Mouse (Mus musculus) small intestine, adult 2 months (tissue): ENCODE data around the gene Kdm5c.

Source experiments
- CTCF ChIP-seq: fragments of 200-500 bp; IDR thresholded peaks from 2 replicates; pipeline ENCODE4 v1.5.1; 2012; ENCODE audit warnings: low read depth, mild to moderate bottlenecking, control low read depth, inconsistent platforms, low read length, moderate library complexity, mixed read lengths; ENCODE audit not compliant: insufficient replicate concordance, insufficient read length; ENCODE audit errors: extremely low read depth
- POLR2A ChIP-seq: fragments of 200-500 bp; IDR thresholded peaks from 2 replicates; pipeline ENCODE4 v1.6.1; 2012; ENCODE audit warnings: low read depth, mild to moderate bottlenecking, control low read depth, inconsistent platforms, low read length, moderate library complexity

DNA sequence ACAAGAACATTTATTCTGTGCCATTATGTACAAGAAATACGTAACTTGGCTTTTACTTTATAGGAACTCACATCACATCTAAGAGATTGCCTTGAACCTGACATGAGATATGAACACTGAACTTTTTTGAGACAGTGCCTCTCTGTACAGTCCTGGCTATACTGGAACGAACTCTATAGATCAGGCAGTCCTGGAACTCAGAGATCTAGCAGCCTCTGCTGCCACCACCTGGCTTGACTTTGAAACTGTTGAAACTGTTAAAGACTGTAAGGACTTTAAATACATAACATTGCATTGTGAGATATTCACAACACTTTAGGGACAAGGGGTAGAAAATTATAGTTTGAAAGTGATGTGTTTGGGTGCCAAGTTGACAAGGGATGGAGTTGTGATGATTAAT is 75.1 kb downstream of the Kdm5c start:
- TF ChIP-seq CTCF (no peak), POLR2A (no peak)
